Mouse (Mus musculus) cortical plate, adult 2 months (tissue): ENCODE results near the gene Akt1s1.

Experiments
- CTCF ChIP-seq: fragments of 200-500 bp; IDR thresholded peaks from 2 replicates; pipeline ENCODE4 v1.5.1; 2011; ENCODE audit warnings: mild to moderate bottlenecking, control low read depth, low read length; ENCODE audit not compliant: insufficient read depth; ENCODE audit errors: extremely low read depth
- POLR2A ChIP-seq: fragments of 200-500 bp; IDR thresholded peaks from 2 replicates; pipeline ENCODE4 v1.6.1; 2011; ENCODE audit warnings: mild to moderate bottlenecking, low read length, control low read depth; ENCODE audit not compliant: insufficient read depth; ENCODE audit errors: extremely low read depth

- TF ChIP-seq POLR2A, result no peak
- no peak for TF ChIP-seq CTCF
Measured at GRCm38 (mm10) chr7:44852259-44853027, 3.7 kb downstream of the Akt1s1 start.
